Mouse (Mus musculus): ENCODE measurements at regions not wholly inside any gene's neighbourhood (a gene's known extent, or its start where the extent isn't known, plus 50 kb on each side); places are given as distances from the start of the nearest gene placed in this dataset.
"Not testable (repeated sequence)": the region's sequence is repeated elsewhere in the genome, so short reads cannot be mapped to it uniquely, and the experiment has no call there.

- no peak for DNase-seq (ENCODE audit: low spot score in 2 of 2)
These were observed 517.0 kb downstream of the Bnc2 start for GRCm38 (mm10) chr4:84157911-84158647.

GRCm38 (mm10) chr4:84163362-84163761 lies 511.7 kb downstream of the Bnc2 start:
- no peak for DNase-seq (ENCODE audit: low spot score in 2 of 2)

- DNase-seq (ENCODE audit: low spot score in 2 of 2) = no peak
These were observed 509.8 kb downstream of the Bnc2 start for GRCm38 (mm10) chr4:84165256-84165655.

GRCm38 (mm10) chr4:84172841-84173240 lies 502.2 kb downstream of the Bnc2 start:
- no peak for DNase-seq (ENCODE audit: low spot score in 2 of 2)

GRCm38 (mm10) chr4:84173441-84173840 lies 501.6 kb downstream of the Bnc2 start:
- DNase-seq (ENCODE audit: low spot score in 2 of 2) = no peak

- not testable (repeated sequence) for DNase-seq (ENCODE audit: low spot score in 2 of 2)
These were observed 498.6 kb downstream of the Bnc2 start for GRCm38 (mm10) chr4:84176457-84176856.

- no peak for DNase-seq (ENCODE audit: low spot score in 2 of 2)
These were observed 497.2 kb downstream of the Bnc2 start for GRCm38 (mm10) chr4:84177827-84178226.

- DNase-seq (ENCODE audit: low spot score in 2 of 2) = no peak
These were observed 490.6 kb downstream of the Bnc2 start for GRCm38 (mm10) chr4:84184436-84184835.

- DNase-seq (ENCODE audit: low spot score in 2 of 2) = no peak
These were observed 490.2 kb downstream of the Bnc2 start for GRCm38 (mm10) chr4:84184844-84185243.

- DNase-seq (ENCODE audit: low spot score in 2 of 2) = no peak
These were observed 485.8 kb downstream of the Bnc2 start for GRCm38 (mm10) chr4:84189315-84189714.

- DNase-seq (ENCODE audit: low spot score in 2 of 2) = no peak
These were observed 483.8 kb downstream of the Bnc2 start for GRCm38 (mm10) chr4:84191303-84191702.

- no peak for DNase-seq (ENCODE audit: low spot score in 2 of 2)
These were observed 482.8 kb downstream of the Bnc2 start for GRCm38 (mm10) chr4:84192301-84192700.

GRCm38 (mm10) chr4:84196732-84197131 lies 478.3 kb downstream of the Bnc2 start:
- DNase-seq (ENCODE audit: low spot score in 2 of 2) = no peak

GRCm38 (mm10) chr4:84198176-84198575 lies 476.9 kb downstream of the Bnc2 start:
- DNase-seq (ENCODE audit: low spot score in 2 of 2) = no peak

GRCm38 (mm10) chr4:84199181-84199656 lies 475.9 kb downstream of the Bnc2 start:
- no peak for DNase-seq (ENCODE audit: low spot score in 2 of 2)

GRCm38 (mm10) chr4:84201001-84201400 lies 474.1 kb downstream of the Bnc2 start:
- DNase-seq (ENCODE audit: low spot score in 2 of 2) = no peak

GRCm38 (mm10) chr4:84202231-84202630 lies 472.8 kb downstream of the Bnc2 start:
- no peak for DNase-seq (ENCODE audit: low spot score in 2 of 2)

GRCm38 (mm10) chr4:84203680-84204079 lies 471.4 kb downstream of the Bnc2 start:
- DNase-seq (ENCODE audit: low spot score in 2 of 2) = no peak

- DNase-seq (ENCODE audit: low spot score in 2 of 2) = no peak
These were observed 470.3 kb downstream of the Bnc2 start for GRCm38 (mm10) chr4:84204777-84205176.

GRCm38 (mm10) chr4:84208175-84208574 lies 466.9 kb downstream of the Bnc2 start:
- no peak for DNase-seq (ENCODE audit: low spot score in 2 of 2)

GRCm38 (mm10) chr4:84209538-84209937 lies 465.5 kb downstream of the Bnc2 start:
- no peak for DNase-seq (ENCODE audit: low spot score in 2 of 2)

- no peak for DNase-seq (ENCODE audit: low spot score in 2 of 2)
These were observed 463.7 kb downstream of the Bnc2 start for GRCm38 (mm10) chr4:84211311-84211875.

GRCm38 (mm10) chr4:84212004-84212403 lies 463.1 kb downstream of the Bnc2 start:
- no peak for DNase-seq (ENCODE audit: low spot score in 2 of 2)

Measured in spleen, postnatal 36 days (tissue).